Mouse (Mus musculus) hindbrain, embryonic 10.5 days (tissue): ENCODE measurements at regions not wholly inside any gene's neighbourhood (a gene's known extent, or its start where the extent isn't known, plus 50 kb on each side); places are given as distances from the start of the nearest gene placed in this dataset.

Source experiments
- DNase-seq: peaks from one replicate; pipeline ENCODE4 v3.0.0-alpha.2; 2017; ENCODE audit warnings: low spot score
- H3K27ac ChIP-seq: fragments of 300-500 bp; sonication (generic); 2 replicates; pipeline ENCODE4 v1.5.1; 2016; ENCODE audit warnings: mild to moderate bottlenecking, moderate library complexity
- H3K27me3 ChIP-seq: fragments of 300-500 bp; sonication (generic); 2 replicates; pipeline ENCODE4 v1.6.1; 2016; ENCODE audit warnings: mild to moderate bottlenecking; ENCODE audit not compliant: poor library complexity, insufficient read depth, severe bottlenecking
- H3K36me3 ChIP-seq: fragments of 300-500 bp; sonication (generic); 2 replicates; pipeline ENCODE4 v1.6.1; 2016; ENCODE audit warnings: mild to moderate bottlenecking, moderate library complexity
- H3K4me1 ChIP-seq: fragments of 300-500 bp; sonication (generic); replicated peaks from 2 replicates; pipeline ENCODE4 v1.6.1; 2016; ENCODE audit warnings: mild to moderate bottlenecking
- H3K4me3 ChIP-seq: fragments of 300-500 bp; sonication (generic); 2 replicates; pipeline ENCODE4 v1.5.1; 2016; ENCODE audit warnings: mild to moderate bottlenecking, moderate library complexity
- H3K9me3 ChIP-seq: fragments of 300-500 bp; sonication (generic); 2 replicates; pipeline ENCODE4 v1.6.1; 2016; ENCODE audit warnings: mild to moderate bottlenecking, moderate library complexity
- WGBS: fragments of 180-500 bp; shearing (Covaris S2); methylation state at CpG from one replicate; pipeline ENCODE4 v1.1.7; 2016; 5-methylcytosine and 5-hydroxymethylcytosine counted together

- H3K27ac ChIP-seq, result peak overlapping the region; percentile 0; the same call in 1 of the 2 replicates
- peak; percentile 39 for DNase-seq
- no peaks in the 10 kb centered on the region for H3K9me3 ChIP-seq
- H3K36me3 ChIP-seq, result no peaks in the 10 kb centered on the region
- WGBS, result 33% methylated on average over 5 of the region's 5 CpGs
- H3K4me1 ChIP-seq, result peaks cover 33% of the 10 kb centered on the region
- peaks cover 25% of the 10 kb centered on the region for H3K27me3 ChIP-seq
- H3K4me3 ChIP-seq, result no peak overlapping the region
Observed at GRCm38 (mm10) chr4:124143630-124144029, 225.8 kb upstream of the 4930535I16Rik start.

DNA sequence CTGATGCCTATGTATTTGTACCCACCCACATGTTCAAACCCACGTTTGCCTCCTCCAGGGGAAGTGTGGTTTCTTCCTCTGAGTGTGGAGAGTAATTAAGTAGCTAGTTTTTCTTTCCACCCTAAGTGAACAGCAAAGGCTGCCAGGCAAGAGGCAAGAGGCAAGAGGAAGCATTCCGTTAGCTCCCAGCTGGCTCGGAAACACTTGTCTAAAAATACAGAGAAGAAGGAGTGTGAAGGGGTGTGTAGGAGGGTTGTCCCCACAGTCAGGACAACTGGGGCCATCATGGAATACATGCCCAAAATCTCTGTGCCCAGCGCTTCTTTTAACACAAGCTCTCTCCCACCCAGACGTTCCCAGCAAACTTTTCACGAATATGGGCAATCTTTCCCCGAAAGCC is 225.4 kb upstream of the 4930535I16Rik start:
- Histone ChIP-seq H3K27me3 (peaks cover 25% of the 10 kb centered on the region), H3K36me3 (no peaks in the 10 kb centered on the region), H3K4me3 (no peak overlapping the region), H3K4me1 (peaks cover 33% of the 10 kb centered on the region), H3K27ac (peak overlapping the region; percentile 45; the same call in 1 of the 2 replicates), H3K9me3 (no peaks in the 10 kb centered on the region)
- no peak for DNase-seq
- WGBS, result 61% methylated on average over 7 of the region's 7 CpGs

GRCm38 (mm10) chr4:124142083-124142482 is 224.3 kb upstream of the 4930535I16Rik start:
- Histone ChIP-seq H3K27ac (no peak overlapping the region), H3K4me3 (no peak overlapping the region), H3K36me3 (no peaks in the 10 kb centered on the region), H3K9me3 (no peaks in the 10 kb centered on the region), H3K27me3 (peaks cover 19% of the 10 kb centered on the region), H3K4me1 (peaks cover 33% of the 10 kb centered on the region)
- 7% methylated on average over 5 of the region's 5 CpGs for WGBS
- DNase-seq, result peak; percentile 85

- Histone ChIP-seq H3K27ac (no peak overlapping the region), H3K27me3 (peaks cover 7% of the 10 kb centered on the region), H3K4me1 (peaks cover 15% of the 10 kb centered on the region), H3K36me3 (no peaks in the 10 kb centered on the region), H3K4me3 (no peak overlapping the region), H3K9me3 (no peaks in the 10 kb centered on the region)
- WGBS, result 68% methylated on average over 6 of the region's 6 CpGs
- no peak for DNase-seq
Observed at GRCm38 (mm10) chr4:124135165-124135470, 217.3 kb upstream of the 4930535I16Rik start.

DNA sequence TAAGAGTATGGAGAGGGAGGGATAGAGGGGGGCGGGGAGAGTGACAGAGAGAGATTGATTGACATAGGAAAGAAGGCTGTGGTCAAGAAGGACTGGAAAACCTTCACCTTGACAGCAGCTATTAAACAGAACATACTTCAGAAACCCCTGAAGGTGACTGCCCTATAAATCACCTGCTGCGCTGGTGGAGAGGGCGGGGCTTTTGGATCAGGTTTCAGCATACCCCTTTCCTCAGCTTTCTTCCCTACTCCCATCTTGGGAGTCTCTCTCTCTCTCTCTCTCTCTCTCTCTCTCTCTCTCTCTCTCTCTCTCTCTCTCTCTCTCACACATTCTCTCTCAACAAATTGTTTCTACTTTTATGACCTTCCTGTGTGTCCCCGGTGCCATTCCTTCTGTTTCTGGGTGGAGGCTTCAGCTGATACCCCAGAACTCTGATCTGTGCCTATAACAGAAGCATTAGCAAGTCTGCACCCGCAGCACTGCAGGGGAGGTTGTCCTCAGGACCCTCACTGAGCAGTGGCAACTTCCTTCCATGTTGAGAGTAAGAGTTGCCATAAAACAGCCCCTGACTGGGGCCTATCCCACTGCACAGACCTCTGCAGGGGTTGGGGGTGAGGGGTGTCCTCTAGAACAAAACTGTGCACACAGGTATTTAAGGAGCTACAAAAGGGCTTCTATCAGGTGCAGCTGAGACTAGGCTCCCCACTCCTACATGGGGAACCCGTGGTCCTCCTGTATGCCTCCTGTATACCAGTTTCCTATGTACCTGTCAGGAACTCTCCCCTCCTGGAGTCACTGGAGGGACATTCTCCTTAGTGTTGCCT is 216.7 kb upstream of the 4930535I16Rik start:
- Histone ChIP-seq H3K27ac (no peak overlapping the region), H3K27me3 (peaks cover 7% of the 10 kb centered on the region), H3K4me3 (no peak overlapping the region), H3K4me1 (peaks cover 15% of the 10 kb centered on the region), H3K9me3 (no peaks in the 10 kb centered on the region), H3K36me3 (no peaks in the 10 kb centered on the region)
- DNase-seq, result no peak
- 27% methylated on average over 6 of the region's 6 CpGs for WGBS

GRCm38 (mm10) chr4:124130946-124131345 is 213.1 kb upstream of the 4930535I16Rik start:
- Histone ChIP-seq H3K9me3 (no peaks in the 10 kb centered on the region), H3K36me3 (no peaks in the 10 kb centered on the region), H3K4me3 (no peak overlapping the region), H3K4me1 (peaks cover 15% of the 10 kb centered on the region), H3K27me3 (peaks cover 7% of the 10 kb centered on the region), H3K27ac (no peak overlapping the region)
- WGBS, result 78% methylated on average over 5 of the region's 5 CpGs
- no peak for DNase-seq

GRCm38 (mm10) chr4:124126258-124126657 is 208.4 kb upstream of the 4930535I16Rik start:
- DNase-seq, result no peak
- WGBS, result 88% methylated on average over 8 of the region's 8 CpGs
- H3K4me3 ChIP-seq, result no peak overlapping the region

DNA sequence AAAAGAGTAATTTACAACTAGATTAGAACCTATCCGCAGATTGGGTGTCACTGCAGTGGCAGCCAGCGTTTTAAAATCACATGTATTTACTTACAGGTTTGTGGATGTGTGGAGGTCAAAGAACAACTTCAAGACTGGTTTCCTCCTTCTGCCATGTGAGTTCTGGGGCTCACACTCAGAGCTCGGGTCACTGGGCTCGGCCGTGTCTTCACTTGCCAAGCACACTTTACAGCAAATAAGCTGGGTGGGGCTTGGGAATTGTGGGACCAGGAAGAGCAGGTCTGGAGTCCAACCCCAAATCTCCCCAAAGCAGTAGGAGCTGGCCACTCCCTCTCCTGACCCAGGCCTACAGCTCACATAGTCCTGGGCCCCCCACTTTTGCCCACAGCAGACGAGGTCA is 202.5 kb upstream of the 4930535I16Rik start:
- Histone ChIP-seq H3K9me3 (no peaks in the 10 kb centered on the region), H3K27me3 (peaks cover 3% of the 10 kb centered on the region; the same call in 1 of the 2 replicates), H3K4me1 (peaks cover 6% of the 10 kb centered on the region; the same call in 1 of the 2 replicates), H3K36me3 (no peaks in the 10 kb centered on the region), H3K27ac (no peak overlapping the region), H3K4me3 (no peak overlapping the region)
- no peak for DNase-seq
- WGBS, result 69% methylated on average over 6 of the region's 6 CpGs

More at GRCm38 (mm10) chr4:124126258-124126657, 208.4 kb upstream of the 4930535I16Rik start:
- Histone ChIP-seq H3K27ac (no peak overlapping the region), H3K9me3 (no peaks in the 10 kb centered on the region), H3K36me3 (no peaks in the 10 kb centered on the region), H3K27me3 (no peaks in the 10 kb centered on the region), H3K4me1 (no peaks in the 10 kb centered on the region)

GRCm38 (mm10) chr4:124113856-124114345 is 196.1 kb upstream of the 4930535I16Rik start:
- WGBS, result 90% methylated on average over 12 of the region's 12 CpGs
- Histone ChIP-seq H3K27ac (no peak overlapping the region), H3K4me1 (peaks cover 6% of the 10 kb centered on the region; the same call in 1 of the 2 replicates), H3K36me3 (no peaks in the 10 kb centered on the region), H3K9me3 (0 out of 2 replicates have a peak, but pooled peaks cover 3% of the 10 kb centered on the region), H3K4me3 (no peak overlapping the region), H3K27me3 (peaks cover 3% of the 10 kb centered on the region; the same call in 1 of the 2 replicates)
- DNase-seq, result no peak

- Histone ChIP-seq H3K27me3 (no peaks in the 10 kb centered on the region), H3K4me3 (no peak overlapping the region), H3K4me1 (no peaks in the 10 kb centered on the region; the same call in 1 of the 2 replicates), H3K27ac (no peak overlapping the region), H3K9me3 (0 out of 2 replicates have a peak, but pooled peaks cover 3% of the 10 kb centered on the region), H3K36me3 (no peaks in the 10 kb centered on the region)
- WGBS, result 67% methylated on average over 8 of the region's 8 CpGs
- DNase-seq, result peak; percentile 30
Observed at GRCm38 (mm10) chr4:124110705-124111104, 192.9 kb upstream of the 4930535I16Rik start.

GRCm38 (mm10) chr4:124109371-124109770 is 191.5 kb upstream of the 4930535I16Rik start:
- H3K9me3 ChIP-seq, result 0 out of 2 replicates have a peak, but pooled peaks cover 3% of the 10 kb centered on the region
- H3K27ac ChIP-seq, result no peak overlapping the region
- no peak for DNase-seq
- WGBS, result 80% methylated on average over 3 of the region's 3 CpGs
- no peak overlapping the region for H3K4me3 ChIP-seq
- H3K27me3 ChIP-seq, result no peaks in the 10 kb centered on the region
- no peaks in the 10 kb centered on the region; the same call in 1 of the 2 replicates for H3K4me1 ChIP-seq
- no peaks in the 10 kb centered on the region for H3K36me3 ChIP-seq

GRCm38 (mm10) chr4:124102684-124103083 is 184.9 kb upstream of the 4930535I16Rik start:
- no peak overlapping the region for H3K27ac ChIP-seq
- H3K4me1 ChIP-seq, result peaks cover 13% of the 10 kb centered on the region
- DNase-seq, result peak; percentile 53
- WGBS, result 33% methylated on average over 2 of the region's 2 CpGs
- no peaks in the 10 kb centered on the region for H3K27me3 ChIP-seq
- no peaks in the 10 kb centered on the region for H3K36me3 ChIP-seq
- no peaks in the 10 kb centered on the region for H3K9me3 ChIP-seq
- H3K4me3 ChIP-seq, result no peak overlapping the region

- Histone ChIP-seq H3K4me1 (peaks cover 2% of the 10 kb centered on the region; the same call in 1 of the 2 replicates), H3K36me3 (no peaks in the 10 kb centered on the region), H3K27ac (no peak overlapping the region), H3K27me3 (no peaks in the 10 kb centered on the region), H3K9me3 (no peaks in the 10 kb centered on the region), H3K4me3 (no peak overlapping the region)
- 79% methylated on average over 7 of the region's 7 CpGs for WGBS
- DNase-seq, result no peak
Observed at GRCm38 (mm10) chr4:124086801-124087200, 169.0 kb upstream of the 4930535I16Rik start.
